In the genomic region with DNA sequence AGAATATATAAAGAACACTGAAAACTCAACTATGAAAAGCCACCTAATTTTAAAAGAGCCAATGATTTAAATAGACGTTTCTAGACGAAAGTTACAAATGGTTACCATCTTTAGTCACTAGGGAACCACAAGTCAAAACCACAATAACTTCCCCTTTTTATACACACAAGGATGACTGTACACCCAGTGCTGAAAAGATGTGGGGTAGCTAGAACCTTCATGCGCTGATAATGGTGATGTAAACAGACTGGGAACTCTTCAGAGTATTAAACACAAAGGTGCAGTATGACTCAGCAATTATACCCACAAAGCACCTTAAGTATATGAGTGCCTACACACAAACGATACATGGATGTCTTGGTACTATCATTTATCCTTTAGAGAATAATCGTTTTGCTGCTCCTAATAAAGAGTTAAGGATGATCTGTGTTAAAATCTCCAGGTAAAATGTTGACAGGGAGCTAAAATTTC, we compare ENCODE assay signal across 1 mouse cellular context.
A peak's percentile ranks its signal among the peaks of the same experiment; 100 is the strongest.
TF ChIP-seq lines count a peak whose summit lies in the region.

No protein-coding gene starts in this region.

TF ChIP-seq in CH12.LX, 34 proteins besides CTCF, POLR2A, EP300 and RAD21 (continued from another document):
- peak; percentile 93 for TF ChIP-seq RCOR1 (conservative IDR thresholded peaks at IDR 0.05; ENCODE audit: low read depth, low read length)
- peak; percentile 75 for TF ChIP-seq MYC (IDR thresholded peaks at IDR 0.05; ENCODE audit: low read depth, low read length)
- TF ChIP-seq MAX (IDR thresholded peaks at IDR 0.05; ENCODE audit: low read length), result peak; percentile 46; the same call in 1 of the 2 replicates
- peak; percentile 70; the same call in 1 of the 2 replicates for TF ChIP-seq MXI1 (IDR thresholded peaks at IDR 0.05; ENCODE audit: low read depth, low read length)
- no peak for TF ChIP-seq GABPA (IDR thresholded peaks at IDR 0.05; ENCODE audit: insufficient replicate concordance, low read depth, low read length)
- no peak for TF ChIP-seq KAT2A (IDR thresholded peaks at IDR 0.05; ENCODE audit: insufficient replicate concordance, low read length)
- peak; percentile 88 for TF ChIP-seq JUN (IDR thresholded peaks at IDR 0.05; ENCODE audit: insufficient read depth, low read depth, low read length)
- TF ChIP-seq TCF12 (IDR thresholded peaks at IDR 0.05; ENCODE audit: low read depth, low read length), result peak; percentile 71
- 0 out of 2 replicates have a peak, but pooled peaks have one; percentile 50 for TF ChIP-seq CHD1 (IDR thresholded peaks at IDR 0.05; ENCODE audit: low read depth, low read length)
- no peak for TF ChIP-seq NRF1 (IDR thresholded peaks at IDR 0.05; ENCODE audit: low read depth, low read length)
- peak; percentile 71 for TF ChIP-seq MAZ (IDR thresholded peaks at IDR 0.05; ENCODE audit: low read depth, low read length)
- no peak for TF ChIP-seq NELFE (IDR thresholded peaks at IDR 0.05; ENCODE audit: low read depth, low read length)
- TF ChIP-seq IRF4 (IDR thresholded peaks at IDR 0.05; ENCODE audit: low read depth, low read length), result peak; percentile 97
- TF ChIP-seq MAFK (IDR thresholded peaks at IDR 0.05; ENCODE audit: insufficient replicate concordance, low read length), result peak; percentile 97
- TF ChIP-seq BHLHE40 (IDR thresholded peaks at IDR 0.05; ENCODE audit: low read depth, low read length), result peak; percentile 93
- no peak for TF ChIP-seq ELF1 (IDR thresholded peaks at IDR 0.05; ENCODE audit: low read depth, low read length)
- TF ChIP-seq MEF2A (IDR thresholded peaks at IDR 0.05; ENCODE audit: borderline replicate concordance, low read depth, low read length), result peak; percentile 99
- peak; percentile 96 for TF ChIP-seq JUND (conservative IDR thresholded peaks at IDR 0.05; ENCODE audit: low read depth, low read length)
- TF ChIP-seq ZNF384 (IDR thresholded peaks at IDR 0.05; ENCODE audit: low read depth, low read length), result peak; percentile 20; the same call in 1 of the 2 replicates
TF ChIP-seq in CH12.LX: peak in this region for 17.
